Mouse (Mus musculus) small intestine, adult 2 months (tissue): ENCODE results near the gene Arrb2. TPM values are rescaled to one million over a fixed set of nuclear protein-coding genes. Genes with fewer than 3 reads are reported as not detected.
A peak's percentile ranks its signal among the peaks of the same experiment; 100 is the strongest.
"Not testable (repeated sequence)": the region's sequence is repeated elsewhere in the genome, so short reads cannot be mapped to it uniquely, and the experiment has no call there.

Experiments
- H3K27ac ChIP-seq: fragments of 200-500 bp; 2 replicates; pipeline ENCODE4 v1.5.1; 2012; ENCODE audit warnings: low read depth, low read length, control low read depth, inconsistent platforms; ENCODE audit not compliant: insufficient read depth
- H3K27me3 ChIP-seq: fragments of 200-500 bp; 2 replicates; pipeline ENCODE4 v1.6.1; 2012; ENCODE audit warnings: mild to moderate bottlenecking, moderate library complexity, low read length, inconsistent platforms; ENCODE audit not compliant: control insufficient read depth, insufficient read depth
- H3K36me3 ChIP-seq: fragments of 200-500 bp; 2 replicates; pipeline ENCODE4 v1.6.1; 2012; ENCODE audit warnings: mild to moderate bottlenecking, low read length, control low read depth, inconsistent platforms; ENCODE audit not compliant: control insufficient read depth, insufficient read depth
- H3K4me1 ChIP-seq: fragments of 200-500 bp; 2 replicates; pipeline ENCODE4 v1.6.1; 2012; ENCODE audit warnings: low read length, inconsistent platforms, mixed read lengths; ENCODE audit not compliant: control insufficient read depth, insufficient read depth, insufficient read length
- H3K4me3 ChIP-seq: fragments of 200-500 bp; 2 replicates; pipeline ENCODE4 v1.5.1; 2012; ENCODE audit warnings: low read depth, mild to moderate bottlenecking, control low read depth, inconsistent platforms, low read length, moderate library complexity
- CTCF ChIP-seq: fragments of 200-500 bp; IDR thresholded peaks from 2 replicates; pipeline ENCODE4 v1.5.1; 2012; ENCODE audit warnings: low read depth, mild to moderate bottlenecking, control low read depth, inconsistent platforms, low read length, moderate library complexity, mixed read lengths; ENCODE audit not compliant: insufficient replicate concordance, insufficient read length; ENCODE audit errors: extremely low read depth
- POLR2A ChIP-seq: fragments of 200-500 bp; IDR thresholded peaks from 2 replicates; pipeline ENCODE4 v1.6.1; 2012; ENCODE audit warnings: low read depth, mild to moderate bottlenecking, control low read depth, inconsistent platforms, low read length, moderate library complexity
- WGBS: fragments of 180-500 bp; shearing (Covaris S2); methylation state at CpG from one replicate; pipeline ENCODE4 v1.1.7; 2018; 5-methylcytosine and 5-hydroxymethylcytosine counted together
- polyA plus RNA-seq: library from polyadenylated mRNA; depleted of rRNA; stranded (reverse); fragments of >200 nt; gene quantifications from 2 replicates; pipeline ENCODE4 v1.2.3, GENCODE M21; 2012

Arrb2 gene
- polyA plus RNA-seq, 1 experiment, result 23.2 TPM

DNA sequence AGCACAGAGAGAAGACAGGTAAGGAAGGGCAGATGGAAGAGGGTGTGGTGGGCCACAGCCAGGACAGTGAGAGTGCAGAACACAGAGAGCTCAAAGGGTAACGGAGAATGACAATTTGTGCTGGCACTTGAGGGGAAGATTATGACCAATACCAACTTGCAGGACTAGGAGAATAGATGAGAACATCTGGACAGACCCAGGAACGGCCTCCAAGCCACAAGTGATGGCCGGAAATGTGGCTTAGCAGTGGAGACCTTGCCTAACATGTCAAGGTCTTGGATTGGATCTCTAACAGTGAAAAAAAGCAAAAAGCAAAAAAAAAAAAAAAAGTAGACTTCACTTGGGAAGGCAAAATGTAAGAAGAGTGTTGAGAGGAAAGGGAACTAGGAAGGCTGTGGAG lies 37.3 kb downstream of the Arrb2 start:
- Histone ChIP-seq H3K27ac (peak overlapping the region; percentile 2; the same call in 1 of the 2 replicates), H3K36me3 (no peaks in the 10 kb centered on the region), H3K4me1 (peaks cover 9% of the 10 kb centered on the region), H3K27me3 (no peaks in the 10 kb centered on the region), H3K4me3 (no peak overlapping the region)
- no peak for TF ChIP-seq POLR2A
- no peak for TF ChIP-seq CTCF
- WGBS, result 84% methylated on average over 3 of the region's 3 CpGs

DNA sequence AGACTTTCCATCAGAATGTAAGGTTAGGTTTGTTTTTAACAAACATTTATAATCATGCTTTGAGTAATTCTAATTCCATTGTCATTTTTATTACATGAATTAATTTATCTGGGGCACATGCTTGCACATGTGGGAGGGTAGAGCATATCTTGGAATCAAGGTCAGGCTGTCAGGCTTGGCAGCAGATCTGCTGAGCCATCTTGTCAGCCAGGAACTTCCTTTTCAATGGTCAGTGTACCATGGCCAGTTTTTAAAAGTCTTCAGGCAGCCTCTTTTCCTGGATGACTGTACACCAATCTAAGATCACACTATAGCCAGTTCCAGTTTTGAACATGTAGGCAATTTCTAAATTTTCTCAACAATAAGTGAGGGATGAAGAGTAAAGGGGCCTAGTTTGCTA lies 40.3 kb downstream of the Arrb2 start:
- TF ChIP-seq POLR2A (no peak), CTCF (no peak)
- Histone ChIP-seq H3K27me3 (no peaks in the 10 kb centered on the region), H3K4me1 (peaks cover 11% of the 10 kb centered on the region), H3K27ac (peak overlapping the region; percentile 73), H3K4me3 (no peak overlapping the region), H3K36me3 (no peaks in the 10 kb centered on the region)

- Histone ChIP-seq H3K4me1 (peaks cover 11% of the 10 kb centered on the region), H3K27ac (peak overlapping the region; percentile 57)
- not testable (repeated sequence) for H3K27me3 ChIP-seq, H3K36me3 ChIP-seq, H3K4me3 ChIP-seq
- 59% methylated on average over 5 of the region's 5 CpGs for WGBS
Observed at GRCm38 (mm10) chr11:70473291-70473690, 40.9 kb downstream of the Arrb2 start.

DNA sequence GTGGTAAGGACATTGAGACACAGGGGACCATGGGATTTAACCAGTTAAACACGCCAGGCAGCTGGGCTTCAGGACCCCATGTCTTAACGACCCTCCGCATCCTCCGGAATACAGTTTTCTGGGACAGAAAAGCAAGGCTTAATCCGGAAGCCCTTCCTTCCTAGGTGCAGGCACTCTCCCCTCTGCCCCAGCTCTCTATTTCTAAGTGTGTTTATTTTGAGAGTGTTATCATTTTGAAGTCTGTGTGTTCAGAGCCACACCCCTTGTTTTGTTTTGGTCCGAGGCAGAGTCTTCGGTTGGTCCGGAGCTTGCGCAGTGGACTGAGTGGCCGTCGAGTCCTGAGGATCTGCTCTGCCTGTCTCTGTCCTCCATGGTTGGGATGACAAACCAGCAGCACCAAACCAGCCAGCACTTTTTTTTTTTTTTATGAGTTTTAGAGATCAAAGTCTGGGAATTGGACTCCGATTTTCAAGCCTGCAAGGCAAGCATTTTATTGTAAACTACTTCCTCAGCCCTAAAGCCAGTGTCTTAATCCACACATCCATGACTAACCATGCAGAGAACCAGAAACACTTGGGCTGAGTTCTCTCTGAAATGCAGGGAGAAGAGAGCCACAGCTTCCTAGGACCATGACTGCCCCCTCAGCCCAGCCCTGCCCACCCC lies 42.6 kb downstream of the Arrb2 start:
- H3K36me3 ChIP-seq, result no peaks in the 10 kb centered on the region
- TF ChIP-seq POLR2A (no peak), CTCF (no peak)
- WGBS, result 25% methylated on average over 12 of the region's 12 CpGs
- H3K27ac ChIP-seq, result peak overlapping the region; percentile 93
- no peaks in the 10 kb centered on the region for H3K27me3 ChIP-seq
- no peak overlapping the region for H3K4me3 ChIP-seq
- peaks cover 9% of the 10 kb centered on the region for H3K4me1 ChIP-seq

DNA sequence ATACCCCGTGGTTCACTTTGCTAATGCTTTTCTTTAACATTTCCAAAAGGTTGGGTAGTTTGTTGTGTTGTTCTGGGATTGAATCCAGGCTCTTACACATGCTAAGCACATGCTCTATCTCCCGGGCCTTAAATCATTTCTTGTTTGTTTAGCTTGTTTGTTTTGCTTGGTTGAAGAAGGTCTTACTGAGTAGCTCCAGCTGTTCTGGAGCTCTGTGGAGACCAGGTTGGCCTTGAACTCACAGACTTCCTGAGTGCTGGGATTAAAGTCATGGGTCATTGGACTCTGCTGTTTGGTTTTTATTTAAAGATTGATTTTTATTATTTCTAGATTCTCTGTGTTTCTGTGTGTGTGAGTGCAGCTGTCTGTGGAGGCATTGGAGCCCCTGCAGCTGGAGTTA lies 53.1 kb downstream of the Arrb2 start:
- no peak for TF ChIP-seq POLR2A
- TF ChIP-seq CTCF, result no peak
- Histone ChIP-seq H3K36me3 (no peaks in the 10 kb centered on the region), H3K4me3 (no peak overlapping the region), H3K27me3 (no peaks in the 10 kb centered on the region), H3K27ac (no peak overlapping the region), H3K4me1 (peaks cover 2% of the 10 kb centered on the region; the same call in 1 of the 2 replicates)
- 45% methylated on average over 2 of the region's 2 CpGs for WGBS

- Histone ChIP-seq H3K27ac (no peak overlapping the region), H3K4me3 (no peak overlapping the region), H3K4me1 (no peaks in the 10 kb centered on the region; the same call in 1 of the 2 replicates), H3K27me3 (no peaks in the 10 kb centered on the region), H3K36me3 (no peaks in the 10 kb centered on the region)
- WGBS, result 57% methylated on average over 4 of the region's 4 CpGs
- TF ChIP-seq CTCF (no peak), POLR2A (no peak)
Observed at GRCm38 (mm10) chr11:70487816-70488215, 55.4 kb downstream of the Arrb2 start.

DNA sequence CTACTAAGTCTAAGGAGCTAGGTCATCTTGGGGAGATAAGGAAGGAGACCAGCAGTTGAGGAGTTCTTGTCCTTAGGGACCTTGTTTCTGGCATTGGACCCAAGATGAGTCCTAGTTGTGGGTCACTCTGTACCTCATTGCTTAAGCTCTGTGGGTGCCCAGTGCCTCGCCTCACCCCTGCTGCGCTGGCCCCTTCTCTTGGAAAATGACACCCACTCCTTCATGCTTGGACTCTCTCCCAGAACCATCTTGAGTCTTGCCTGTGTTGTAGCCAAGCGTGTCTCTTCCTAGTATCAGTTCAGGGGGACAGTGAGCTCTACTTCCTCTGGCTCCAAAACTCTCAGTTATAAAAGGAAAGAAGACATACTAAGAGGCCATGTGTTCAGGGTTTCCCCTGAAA lies 56.7 kb downstream of the Arrb2 start:
- H3K27ac ChIP-seq, result peak overlapping the region; percentile 74
- H3K4me1 ChIP-seq, result peaks cover 5% of the 10 kb centered on the region; the same call in 1 of the 2 replicates
- no peak for TF ChIP-seq CTCF
- TF ChIP-seq POLR2A, result no peak

More for the DNA sequence above, 56.7 kb downstream of the Arrb2 start:
- 83% methylated on average over 3 of the region's 3 CpGs for WGBS
- Histone ChIP-seq H3K36me3 (no peaks in the 10 kb centered on the region), H3K27me3 (no peaks in the 10 kb centered on the region), H3K4me3 (no peak overlapping the region)
